ENCODE assay signal across 10 mouse cellular contexts in the genomic region with DNA sequence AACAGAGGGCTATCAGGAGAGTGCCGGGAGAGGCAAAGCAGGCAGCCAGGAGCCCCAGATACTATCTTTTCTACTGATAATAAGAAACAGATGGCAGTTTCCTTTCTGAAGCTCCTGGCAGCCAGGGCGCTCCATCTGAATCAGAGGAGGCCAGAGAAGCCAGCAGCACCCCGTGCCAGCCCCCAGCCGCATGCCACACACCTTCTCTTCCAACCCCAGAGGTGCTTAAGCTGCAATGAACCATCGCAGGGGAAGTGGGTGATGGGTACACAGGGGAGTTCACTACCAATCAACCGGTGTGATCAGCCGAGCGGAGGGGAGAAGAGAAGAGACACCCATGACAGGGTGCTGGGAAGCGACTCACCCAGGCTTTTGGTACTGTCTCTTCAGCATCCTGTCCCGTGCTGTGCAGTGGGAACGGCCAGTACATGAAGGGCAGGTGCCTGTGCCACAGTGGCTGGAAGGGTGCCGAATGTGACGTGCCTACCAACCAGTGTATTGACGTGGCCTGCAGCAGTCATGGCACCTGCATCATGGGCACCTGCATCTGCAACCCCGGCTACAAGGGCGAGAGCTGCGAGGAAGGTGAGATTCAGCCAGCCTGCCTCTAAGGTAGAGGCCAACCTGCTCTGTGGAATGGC.
DNase-seq lines count a peak whose midpoint lies in the region; ATAC-seq and TF ChIP-seq lines count a peak whose summit lies in the region.
"Had no signal": no experiment of that assay in that cellular context is flagged by ENCODE, and none has a peak within 500 bp of the region (broad histone marks: within the 10 kb centered on the region; RNA-seq: fewer than 3 reads in every experiment).

No protein-coding gene starts in this region.

- TF ChIP-seq CTCF in liver, postnatal 0 days (IDR thresholded peaks at IDR 0.05; ENCODE audit: low read depth): no peak

- TF ChIP-seq EP300 in liver, postnatal 0 days (IDR thresholded peaks at IDR 0.05; ENCODE audit: low read depth): no peak

- no peak overlapping the region for H3K4me3 ChIP-seq in liver, embryonic 12.5 days
- no peak overlapping the region for H3K4me3 ChIP-seq in liver, postnatal 0 days (ENCODE audit: low read depth, low read length)
- no peak overlapping the region for H3K4me3 ChIP-seq in limb, embryonic 10.5 days
- H3K4me3 ChIP-seq: liver, embryonic 15.5 days had no signal

- H3K36me3 ChIP-seq in liver, embryonic 12.5 days: no peaks in the 10 kb centered on the region
- H3K36me3 ChIP-seq in liver, postnatal 0 days (replicated peaks; ENCODE audit: insufficient read depth, low read length): no peaks in the 10 kb centered on the region
- peaks cover 71% of the 10 kb centered on the region for H3K36me3 ChIP-seq in limb, embryonic 10.5 days
- H3K36me3 ChIP-seq: liver, embryonic 15.5 days had no signal

- peaks cover 30% of the 10 kb centered on the region for H3K4me1 ChIP-seq in liver, embryonic 12.5 days
- H3K4me1 ChIP-seq in liver, postnatal 0 days (ENCODE audit: insufficient read depth): peaks cover 13% of the 10 kb centered on the region
- peaks cover 52% of the 10 kb centered on the region for H3K4me1 ChIP-seq in limb, embryonic 10.5 days

- H3K4me2 ChIP-seq in liver, embryonic 12.5 days: no peak overlapping the region
- no peak overlapping the region for H3K4me2 ChIP-seq in liver, postnatal 0 days (ENCODE audit: low read depth, low read length)
- H3K4me2 ChIP-seq: liver, embryonic 15.5 days had no signal

- no peak for ATAC-seq in liver, embryonic 12.5 days
- no peak for ATAC-seq in liver, postnatal 0 days
- ATAC-seq in erythroid progenitor cell, adult 5-6 weeks (replicated peaks; ENCODE audit: low FRiP score, poor library complexity, severe bottlenecking): no peak

- peak; percentile 27 for DNase-seq in embryo, embryonic 10.5 days (ENCODE audit: low spot score)
- DNase-seq in embryo, embryonic 11 days: no peak
- DNase-seq in liver, postnatal 0 days: no peak
- peak; percentile 62 to 66 for DNase-seq in cerebellum, postnatal 14 days
- peak; percentile 48 for DNase-seq in limb, embryonic 10.5 days (ENCODE audit: low spot score)
- no peak for DNase-seq in adrenal gland, adult 18-20 months (ENCODE audit: low spot score in 2 of 2)
- DNase-seq: kidney, adult 8-10 months had no signal

- H3K9me3 ChIP-seq in liver, embryonic 12.5 days (replicated peaks): no peaks in the 10 kb centered on the region
- no peaks in the 10 kb centered on the region for H3K9me3 ChIP-seq in liver, postnatal 0 days (ENCODE audit: low read length)
- H3K9me3 ChIP-seq in limb, embryonic 10.5 days (replicated peaks): no peaks in the 10 kb centered on the region
- H3K9me3 ChIP-seq: liver, embryonic 15.5 days had no signal

- H3K27ac ChIP-seq in liver, embryonic 12.5 days: no peak overlapping the region
- H3K27ac ChIP-seq in liver, postnatal 0 days (ENCODE audit: low read depth): no peak overlapping the region
- H3K27ac ChIP-seq in limb, embryonic 10.5 days: peak overlapping the region; percentile 82
- H3K27ac ChIP-seq: liver, embryonic 15.5 days had no signal

- 0 out of 2 replicates have a peak, but pooled peaks cover 4% of the 10 kb centered on the region for H3K27me3 ChIP-seq in liver, embryonic 12.5 days (replicated peaks)
- no peaks in the 10 kb centered on the region for H3K27me3 ChIP-seq in liver, postnatal 0 days (ENCODE audit: insufficient read depth, low read length)
- no peaks in the 10 kb centered on the region for H3K27me3 ChIP-seq in limb, embryonic 10.5 days (ENCODE audit: low read depth, poor library complexity, severe bottlenecking)
- H3K27me3 ChIP-seq: liver, embryonic 15.5 days had no signal

- WGBS in liver, embryonic 12.5 days (ENCODE audit: insufficient replicate concordance): 67% methylated on average over 17 of the region's 17 CpGs
- 72% methylated on average over 17 of the region's 17 CpGs for WGBS in liver, postnatal 0 days (ENCODE audit: insufficient replicate concordance)
- WGBS in limb, embryonic 10.5 days: 72% methylated on average over 17 of the region's 17 CpGs

- H3K9ac ChIP-seq in liver, embryonic 12.5 days: 0 out of 2 replicates have a peak overlapping the region, but pooled peaks have one; percentile 36
- no peak overlapping the region for H3K9ac ChIP-seq in liver, postnatal 0 days (replicated peaks)
- H3K9ac ChIP-seq: liver, embryonic 15.5 days had no signal

Comparison
In these comparisons a context has a peak if more than half of its experiments do, and no peak if none do; other contexts are left out.
1. DNase-seq: peak in embryo, embryonic 10.5 days (single experiment), cerebellum, postnatal 14 days (2 of 2) and limb, embryonic 10.5 days (single experiment); none in embryo, embryonic 11 days (single experiment), liver, postnatal 0 days (single experiment) and adrenal gland, adult 18-20 months (0 of 2).